15 mouse cellular contexts compared by ENCODE assay signal in the genomic region with DNA sequence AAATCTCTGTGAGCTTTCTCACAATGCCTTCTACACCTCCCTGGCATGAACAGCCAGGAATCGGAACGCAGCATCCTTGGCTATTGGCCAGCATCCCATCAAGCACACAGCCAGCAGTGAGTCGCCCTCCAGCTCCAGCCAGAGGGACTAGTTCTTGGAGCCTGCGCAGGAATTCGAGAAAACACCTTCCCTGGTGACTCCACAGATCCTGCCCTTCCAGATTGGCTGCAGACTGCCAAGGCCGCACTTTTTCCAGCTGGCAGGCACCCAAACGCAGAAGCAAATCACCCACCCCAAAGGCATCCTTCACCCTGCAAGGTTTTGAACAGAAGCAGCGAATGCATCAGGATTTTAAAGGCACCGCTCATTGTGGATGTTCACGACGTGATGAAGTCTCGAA. TPM values are rescaled to one million over a fixed set of nuclear protein-coding genes. Genes with fewer than 3 reads are reported as not detected.
DNase-seq lines count a peak whose midpoint lies in the region; ATAC-seq lines count a peak whose summit lies in the region.
"Had no signal": no experiment of that assay in that cellular context is flagged by ENCODE, and none has a peak within 500 bp of the region (broad histone marks: within the 10 kb centered on the region; RNA-seq: fewer than 3 reads in every experiment).

No protein-coding gene starts in this region.

- peak; percentile 94 for DNase-seq in heart, adult 11 months
- DNase-seq in heart, postnatal 25 days (ENCODE audit: low spot score) = no peak
- DNase-seq in midbrain, embryonic 14.5 days = peak; percentile 50
- DNase-seq in midbrain, embryonic 10.5 days (ENCODE audit: low spot score) = no peak
- DNase-seq in adrenal gland, postnatal 36 days = peak; percentile 66 to 67
- peak; percentile 20 for DNase-seq in heart, postnatal 10 days
- DNase-seq in T-cell, adult 2 months (ENCODE audit: low spot score) = no peak
- DNase-seq: gastrocnemius, postnatal 25 days; lung, postnatal 10 days had no signal

- H3K9ac ChIP-seq in midbrain, embryonic 14.5 days (replicated peaks; ENCODE audit: low read length) = no peak overlapping the region
- no peak overlapping the region for H3K9ac ChIP-seq in intestine, embryonic 16.5 days (ENCODE audit: low read depth, low read length)
- H3K9ac ChIP-seq: embryonic facial prominence, embryonic 15.5 days; limb, embryonic 15.5 days had no signal

- no peaks in the 10 kb centered on the region for H3K4me1 ChIP-seq in midbrain, embryonic 14.5 days (ENCODE audit: control insufficient read depth, insufficient read depth, low read length)
- H3K4me1 ChIP-seq in midbrain, embryonic 10.5 days = no peaks in the 10 kb centered on the region
- no peaks in the 10 kb centered on the region for H3K4me1 ChIP-seq in intestine, embryonic 16.5 days (ENCODE audit: control insufficient read depth, insufficient read depth, low read length)
- H3K4me1 ChIP-seq: embryonic facial prominence, embryonic 15.5 days; limb, embryonic 15.5 days had no signal

- intact Hi-C loops in heart, postnatal 25 days (cut with DNase I) = no loop called here
- intact Hi-C loops in heart, postnatal 10 days (cut with DNase I) = no loop called here

- WGBS in midbrain, embryonic 14.5 days = 84% methylated on average over 12 of the region's 12 CpGs
- 93% methylated on average over 12 of the region's 12 CpGs for WGBS in midbrain, embryonic 10.5 days
- WGBS in intestine, embryonic 16.5 days = 76% methylated on average over 12 of the region's 12 CpGs

- H3K4me3 ChIP-seq in midbrain, embryonic 14.5 days (replicated peaks; ENCODE audit: low read depth, low read length) = no peak overlapping the region
- no peak overlapping the region for H3K4me3 ChIP-seq in midbrain, embryonic 10.5 days
- no peak overlapping the region for H3K4me3 ChIP-seq in intestine, embryonic 16.5 days (ENCODE audit: low read length)
- H3K4me3 ChIP-seq: embryonic facial prominence, embryonic 15.5 days; limb, embryonic 15.5 days had no signal

- H3K27ac ChIP-seq in midbrain, embryonic 14.5 days (replicated peaks; ENCODE audit: low read depth, low read length) = no peak overlapping the region
- no peak overlapping the region for H3K27ac ChIP-seq in midbrain, embryonic 10.5 days (replicated peaks)
- no peak overlapping the region for H3K27ac ChIP-seq in intestine, embryonic 16.5 days (ENCODE audit: low read length)
- H3K27ac ChIP-seq: embryonic facial prominence, embryonic 15.5 days; limb, embryonic 15.5 days had no signal

- H3K36me3 ChIP-seq in midbrain, embryonic 14.5 days (ENCODE audit: control insufficient read depth, insufficient read depth, low read length) = no peaks in the 10 kb centered on the region
- H3K36me3 ChIP-seq in midbrain, embryonic 10.5 days = no peaks in the 10 kb centered on the region
- H3K36me3 ChIP-seq in intestine, embryonic 16.5 days (ENCODE audit: control insufficient read depth, insufficient read depth, low read length) = no peaks in the 10 kb centered on the region
- H3K36me3 ChIP-seq: embryonic facial prominence, embryonic 15.5 days; limb, embryonic 15.5 days had no signal

- no peaks in the 10 kb centered on the region for H3K9me3 ChIP-seq in midbrain, embryonic 14.5 days (ENCODE audit: control insufficient read depth, low read length)
- no peaks in the 10 kb centered on the region for H3K9me3 ChIP-seq in midbrain, embryonic 10.5 days (replicated peaks)
- no peaks in the 10 kb centered on the region for H3K9me3 ChIP-seq in intestine, embryonic 16.5 days (ENCODE audit: control insufficient read depth, low read length)
- H3K9me3 ChIP-seq: embryonic facial prominence, embryonic 15.5 days; limb, embryonic 15.5 days had no signal

- no peaks in the 10 kb centered on the region for H3K27me3 ChIP-seq in midbrain, embryonic 14.5 days (ENCODE audit: control insufficient read depth, insufficient read depth, low read length)
- H3K27me3 ChIP-seq in midbrain, embryonic 10.5 days (ENCODE audit: low read depth, poor library complexity, severe bottlenecking) = no peaks in the 10 kb centered on the region
- no peaks in the 10 kb centered on the region for H3K27me3 ChIP-seq in intestine, embryonic 16.5 days (replicated peaks; ENCODE audit: control insufficient read depth, insufficient read depth, low read length)
- H3K27me3 ChIP-seq: CH12.LX; embryonic facial prominence, embryonic 15.5 days; limb, embryonic 15.5 days had no signal

- no peak for ATAC-seq in midbrain, embryonic 14.5 days (ENCODE audit: low FRiP score, low TSS enrichment)
- no peak for ATAC-seq in intestine, embryonic 16.5 days

- H3K4me2 ChIP-seq in midbrain, embryonic 14.5 days (ENCODE audit: low read length) = no peak overlapping the region
- no peak overlapping the region for H3K4me2 ChIP-seq in intestine, embryonic 16.5 days (ENCODE audit: low read depth, low read length)
- H3K4me2 ChIP-seq: embryonic facial prominence, embryonic 15.5 days; limb, embryonic 15.5 days had no signal

RNA-seq across cellular contexts. Expression of a gene that starts 42.7 kb away (rescaled TPM):
- total RNA-seq in heart, postnatal 25 days (2021) = not detected
- not detected in 2 replicates for polyA plus RNA-seq in midbrain, embryonic 14.5 days (2014; fragmentation: Nextera tagmentation; extraction: Ambion mirVana)
- not detected in 2 replicates for polyA plus RNA-seq in midbrain, embryonic 10.5 days (2016; fragmentation: Nextera tagmentation; extraction: Ambion mirVana)
- total RNA-seq in adrenal gland, postnatal 36 days (2021) = not detected
- not detected for total RNA-seq in heart, postnatal 10 days (2021)
- polyA plus RNA-seq in intestine, embryonic 16.5 days (2015; fragmentation: Nextera tagmentation; extraction: Ambion mirVana) = not detected in 2 replicates
- total RNA-seq: CH12.LX; gastrocnemius, postnatal 25 days; layer of hippocampus, adult 18-20 months had no signal
- polyA plus RNA-seq: intestine, embryonic 14.5 days had no signal

Comparison
In these comparisons a context has a peak if more than half of its experiments do, and no peak if none do; other contexts are left out.
1. DNase-seq: peak in heart, adult 11 months (single experiment), midbrain, embryonic 14.5 days (single experiment), adrenal gland, postnatal 36 days (2 of 2) and heart, postnatal 10 days (2 of 2); none in heart, postnatal 25 days (single experiment), midbrain, embryonic 10.5 days (single experiment) and T-cell, adult 2 months (single experiment).